Comparison of ENCODE assay signal across 13 mouse cellular contexts in genomic region chr8:120787631-120788030, GRCm38 (mm10).
"Had no signal": no experiment of that assay in that cellular context is flagged by ENCODE, and none has a peak within 500 bp of the region (broad histone marks: within the 10 kb centered on the region; RNA-seq: fewer than 3 reads in every experiment).

No protein-coding gene starts in this region.

- H3K36me3 ChIP-seq: limb, embryonic 13.5 days; midbrain, embryonic 12.5 days; neural tube, embryonic 13.5 days; stomach, embryonic 15.5 days had no signal

- H3K27me3 ChIP-seq: midbrain, embryonic 12.5 days; neural tube, embryonic 13.5 days; stomach, embryonic 15.5 days had no signal

- H3K4me1 ChIP-seq: midbrain, embryonic 12.5 days; neural tube, embryonic 13.5 days had no signal

- H3K27ac ChIP-seq: limb, embryonic 13.5 days; liver, embryonic 14.5 days; midbrain, embryonic 12.5 days; neural tube, embryonic 13.5 days; stomach, embryonic 15.5 days had no signal

- H3K4me3 ChIP-seq: limb, embryonic 13.5 days; midbrain, embryonic 12.5 days; neural tube, embryonic 13.5 days; stomach, embryonic 15.5 days had no signal

- DNase-seq: kidney, adult 11 months; kidney, adult 9 months; left cerebral cortex, postnatal 4 days; lung, adult 2 months; lung, postnatal 14 days; retina, postnatal 1 day; right cerebral cortex, postnatal 4 days; thymus, postnatal 36 days had no signal
